10 mouse cellular contexts compared by ENCODE assay signal in genomic region chr16:89818661-89819060, GRCm38 (mm10).
DNase-seq lines count a peak whose midpoint lies in the region; ATAC-seq and TF ChIP-seq lines count a peak whose summit lies in the region.
"Had no signal": no experiment of that assay in that cellular context is flagged by ENCODE, and none has a peak within 500 bp of the region (broad histone marks: within the 10 kb centered on the region; RNA-seq: fewer than 3 reads in every experiment).

No protein-coding gene starts in this region.

- peaks cover 16% of the 10 kb centered on the region for H3K36me3 ChIP-seq in forebrain, embryonic 10.5 days (replicated peaks)
- no peaks in the 10 kb centered on the region for H3K36me3 ChIP-seq in forebrain, embryonic 16.5 days (ENCODE audit: control insufficient read depth, insufficient read depth)
- no peaks in the 10 kb centered on the region for H3K36me3 ChIP-seq in lung, embryonic 14.5 days (ENCODE audit: insufficient read depth)
- H3K36me3 ChIP-seq in limb, embryonic 11.5 days (ENCODE audit: control insufficient read depth, insufficient read depth, low read length) = 0 out of 2 replicates have a peak, but pooled peaks cover 2% of the 10 kb centered on the region
- no peaks in the 10 kb centered on the region for H3K36me3 ChIP-seq in stomach, embryonic 14.5 days (ENCODE audit: control insufficient read depth, insufficient read depth, low read length)
- H3K36me3 ChIP-seq: liver, embryonic 15.5 days had no signal

- H3K27ac ChIP-seq in forebrain, embryonic 10.5 days = no peak overlapping the region
- H3K27ac ChIP-seq in forebrain, embryonic 16.5 days (ENCODE audit: low read length) = no peak overlapping the region
- no peak overlapping the region for H3K27ac ChIP-seq in lung, embryonic 14.5 days (ENCODE audit: low read depth)
- H3K27ac ChIP-seq in limb, embryonic 11.5 days (replicated peaks; ENCODE audit: low read depth, low read length) = no peak overlapping the region
- no peak overlapping the region for H3K27ac ChIP-seq in stomach, embryonic 14.5 days (ENCODE audit: low read length)
- H3K27ac ChIP-seq: liver, embryonic 15.5 days had no signal

- H3K4me2 ChIP-seq in forebrain, embryonic 16.5 days (ENCODE audit: low read length) = no peak overlapping the region
- peak overlapping the region; percentile 73 for H3K4me2 ChIP-seq in lung, embryonic 14.5 days
- 0 out of 2 replicates have a peak overlapping the region, but pooled peaks have one; percentile 83 for H3K4me2 ChIP-seq in limb, embryonic 11.5 days (ENCODE audit: low read depth, severe bottlenecking)
- H3K4me2 ChIP-seq in stomach, embryonic 14.5 days (replicated peaks; ENCODE audit: low read depth, low read length) = peak overlapping the region; percentile 69; the same call in 1 of the 2 replicates

- no peak for TF ChIP-seq CTCF in lung, embryonic 14.5 days (IDR thresholded peaks at IDR 0.05; ENCODE audit: low read depth)

- no peak overlapping the region for H3K9ac ChIP-seq in forebrain, embryonic 16.5 days (replicated peaks; ENCODE audit: low read depth, low read length)
- H3K9ac ChIP-seq in lung, embryonic 14.5 days = no peak overlapping the region
- no peak overlapping the region for H3K9ac ChIP-seq in limb, embryonic 11.5 days (ENCODE audit: low read length)
- no peak overlapping the region for H3K9ac ChIP-seq in stomach, embryonic 14.5 days (replicated peaks; ENCODE audit: low read depth, low read length)
- H3K9ac ChIP-seq: liver, embryonic 15.5 days had no signal

- H3K4me3 ChIP-seq in forebrain, embryonic 10.5 days = peak overlapping the region; percentile 56
- no peak overlapping the region for H3K4me3 ChIP-seq in forebrain, embryonic 16.5 days (replicated peaks; ENCODE audit: low read length)
- no peak overlapping the region for H3K4me3 ChIP-seq in lung, embryonic 14.5 days (ENCODE audit: low read depth, low read length)
- no peak overlapping the region for H3K4me3 ChIP-seq in limb, embryonic 11.5 days (ENCODE audit: low read depth, low read length)
- peak overlapping the region; percentile 29; the same call in 1 of the 2 replicates for H3K4me3 ChIP-seq in stomach, embryonic 14.5 days (ENCODE audit: low read depth, low read length)

- no peak for ATAC-seq in forebrain, embryonic 16.5 days
- ATAC-seq in lung, embryonic 14.5 days (ENCODE audit: insufficient read depth) = no peak; the same call in 1 of the 2 replicates
- ATAC-seq in limb, embryonic 11.5 days (ENCODE audit: insufficient number of reproducible peaks, low FRiP score, low TSS enrichment, low read depth) = no peak
- no peak for ATAC-seq in stomach, embryonic 14.5 days (ENCODE audit: insufficient number of reproducible peaks, insufficient read depth, low FRiP score, low read depth)
- ATAC-seq in inflammation-experienced regulatory T-cells, adult 6 months = no peak

- peaks cover 76% of the 10 kb centered on the region for H3K27me3 ChIP-seq in forebrain, embryonic 10.5 days (ENCODE audit: poor library complexity, severe bottlenecking)
- H3K27me3 ChIP-seq in forebrain, embryonic 16.5 days (replicated peaks; ENCODE audit: control insufficient read depth, insufficient read depth, low read length) = no peaks in the 10 kb centered on the region
- H3K27me3 ChIP-seq in lung, embryonic 14.5 days (ENCODE audit: insufficient read depth, low read length) = peaks cover 8% of the 10 kb centered on the region; the same call in 1 of the 2 replicates
- H3K27me3 ChIP-seq in limb, embryonic 11.5 days (ENCODE audit: control insufficient read depth, insufficient read depth, low read length) = no peaks in the 10 kb centered on the region
- H3K27me3 ChIP-seq in stomach, embryonic 14.5 days (ENCODE audit: control insufficient read depth, insufficient read depth, low read length) = no peaks in the 10 kb centered on the region

- H3K9me3 ChIP-seq in forebrain, embryonic 10.5 days = no peaks in the 10 kb centered on the region; the same call in 1 of the 2 replicates
- no peaks in the 10 kb centered on the region for H3K9me3 ChIP-seq in forebrain, embryonic 16.5 days (ENCODE audit: control insufficient read depth, low read length)
- no peaks in the 10 kb centered on the region for H3K9me3 ChIP-seq in lung, embryonic 14.5 days (ENCODE audit: low read depth, low read length)
- no peaks in the 10 kb centered on the region for H3K9me3 ChIP-seq in limb, embryonic 11.5 days (ENCODE audit: control insufficient read depth, low read length)
- no peaks in the 10 kb centered on the region for H3K9me3 ChIP-seq in stomach, embryonic 14.5 days (ENCODE audit: control insufficient read depth, low read depth, low read length)
- H3K9me3 ChIP-seq: liver, embryonic 15.5 days had no signal

- H3K4me1 ChIP-seq in forebrain, embryonic 10.5 days = peaks cover 53% of the 10 kb centered on the region
- H3K4me1 ChIP-seq in forebrain, embryonic 16.5 days (replicated peaks; ENCODE audit: control insufficient read depth, insufficient read depth, low read length) = peaks cover 24% of the 10 kb centered on the region
- no peaks in the 10 kb centered on the region for H3K4me1 ChIP-seq in lung, embryonic 14.5 days (ENCODE audit: insufficient read depth)
- peaks cover 7% of the 10 kb centered on the region; the same call in 1 of the 2 replicates for H3K4me1 ChIP-seq in limb, embryonic 11.5 days (ENCODE audit: control insufficient read depth, insufficient read depth, low read length)
- H3K4me1 ChIP-seq in stomach, embryonic 14.5 days (ENCODE audit: control insufficient read depth, insufficient read depth, low read length) = peaks cover 6% of the 10 kb centered on the region; the same call in 1 of the 2 replicates

- DNase-seq in forebrain, embryonic 10.5 days (ENCODE audit: extremely low spot score, low spot score) = no peak
- DNase-seq in lung, embryonic 14.5 days = no peak
- DNase-seq in lung, postnatal 10 days = no peak
- no peak for DNase-seq in limb, embryonic 11.5 days (ENCODE audit: low spot score)
- no peak for DNase-seq in right cerebral cortex, postnatal 25 days
- DNase-seq: kidney, postnatal 25 days had no signal

- 23% methylated on average over 4 of the region's 4 CpGs for WGBS in forebrain, embryonic 10.5 days
- 29% methylated on average over 4 of the region's 4 CpGs for WGBS in forebrain, embryonic 16.5 days
- WGBS in lung, embryonic 14.5 days = 38% methylated on average over 4 of the region's 4 CpGs
- 13% methylated on average over 4 of the region's 4 CpGs for whole genome bisulfite sequencing in limb, embryonic 11.5 days
- WGBS in stomach, embryonic 14.5 days = 36% methylated on average over 4 of the region's 4 CpGs

Comparison
In these comparisons a context has a peak if more than half of its experiments do, and no peak if none do; other contexts are left out.
1. H3K4me3 ChIP-seq: peak in forebrain, embryonic 10.5 days (single experiment) and stomach, embryonic 14.5 days (single experiment); none in forebrain, embryonic 16.5 days (single experiment), lung, embryonic 14.5 days (single experiment) and limb, embryonic 11.5 days (single experiment).